Mouse (Mus musculus) urinary bladder, adult 2 months (tissue): Measurements from ENCODE around the gene Atn1. TPM values are rescaled to one million over a fixed set of nuclear protein-coding genes. Genes with fewer than 3 reads are reported as not detected.

Experiments used
- DNase-seq: peaks from one replicate; pipeline ENCODE4 v3.0.0; 2022; ENCODE audit warnings: low spot score
- polyA plus RNA-seq: library from polyadenylated mRNA; depleted of rRNA; stranded (reverse); fragments of >200 nt; gene quantifications from 2 replicates; pipeline ENCODE4 v1.2.3, GENCODE M21; 2012

The Atn1 gene
- polyA plus RNA-seq, 1 experiment: 11.3 TPM

DNA sequence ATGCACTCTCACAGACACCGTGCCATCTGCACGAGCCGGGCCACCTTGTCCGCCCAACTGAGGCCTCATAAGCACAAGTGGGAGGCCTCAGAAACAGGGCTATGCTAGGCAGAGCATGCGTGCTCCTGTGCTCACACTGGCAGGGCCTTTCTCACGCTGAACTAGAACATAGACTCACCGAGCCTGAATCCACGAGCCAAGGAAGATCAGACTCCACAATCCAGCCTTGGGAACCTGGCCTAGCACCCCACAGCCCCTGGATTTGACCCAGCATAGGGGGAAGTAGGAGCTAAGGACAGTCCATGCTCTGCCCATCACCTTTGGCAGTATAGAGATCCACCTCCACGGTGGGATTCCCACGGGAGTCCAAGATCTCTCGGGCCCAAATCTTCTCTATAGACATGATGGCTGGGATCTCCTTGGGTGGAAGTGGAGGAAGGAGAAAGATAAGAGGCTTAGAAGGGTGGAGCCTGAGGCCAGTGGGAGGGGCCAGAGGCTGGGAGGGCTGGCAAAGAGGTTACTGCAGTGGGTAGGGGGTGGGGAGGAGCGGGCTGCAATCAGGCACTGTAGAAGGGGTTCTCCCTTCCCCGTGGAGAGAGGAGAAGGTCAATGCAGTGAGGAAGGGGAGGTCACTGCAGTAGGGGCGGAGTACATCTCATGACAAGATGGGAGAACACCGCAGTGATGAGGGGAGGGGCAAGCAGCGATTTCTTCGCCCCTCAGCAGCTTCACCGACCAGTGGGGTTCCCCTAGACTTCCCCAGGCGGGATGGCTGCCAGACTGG, 11.8 kb upstream of the Atn1 start:
- no peak for DNase-seq

DNA sequence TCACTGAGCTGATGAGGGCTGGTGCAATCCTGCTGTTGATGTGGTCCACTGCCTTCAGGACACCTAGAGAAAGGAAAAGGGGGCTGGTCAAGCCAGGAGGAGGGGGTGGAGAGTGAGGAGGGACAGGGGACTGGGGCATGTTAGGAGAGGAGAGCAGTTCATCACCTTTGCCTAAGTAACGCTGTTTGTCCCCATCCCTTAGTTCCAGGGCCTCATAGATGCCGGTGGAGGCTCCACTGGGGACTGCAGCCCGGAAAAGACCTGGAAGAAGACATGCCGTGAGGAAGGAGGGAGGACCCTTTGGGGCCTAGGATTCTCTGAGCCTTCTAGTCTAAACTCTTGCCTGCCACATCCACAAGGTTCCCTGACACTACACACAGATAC, 11.2 kb upstream of the Atn1 start:
- DNase-seq: no peak

DNA sequence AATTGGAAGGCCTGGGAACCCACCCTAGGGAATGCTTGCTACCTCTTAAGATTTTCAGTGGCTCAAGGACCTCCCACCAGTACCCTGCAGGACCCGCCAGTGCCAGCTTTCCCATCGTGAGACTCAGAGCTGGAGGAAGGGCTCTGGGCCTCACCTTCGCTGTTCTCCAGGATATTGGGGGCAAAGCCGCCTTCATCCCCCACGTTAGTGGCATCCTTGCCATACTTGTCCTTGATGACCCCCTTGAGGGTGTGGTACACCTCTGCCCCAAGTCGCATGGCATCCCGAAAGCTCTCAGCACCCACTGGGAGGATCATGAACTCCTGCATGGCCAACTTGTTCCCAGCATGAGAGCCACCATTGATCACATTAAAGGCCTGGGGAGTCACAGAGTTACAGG, 9.6 kb upstream of the Atn1 start:
- no peak for DNase-seq

DNA sequence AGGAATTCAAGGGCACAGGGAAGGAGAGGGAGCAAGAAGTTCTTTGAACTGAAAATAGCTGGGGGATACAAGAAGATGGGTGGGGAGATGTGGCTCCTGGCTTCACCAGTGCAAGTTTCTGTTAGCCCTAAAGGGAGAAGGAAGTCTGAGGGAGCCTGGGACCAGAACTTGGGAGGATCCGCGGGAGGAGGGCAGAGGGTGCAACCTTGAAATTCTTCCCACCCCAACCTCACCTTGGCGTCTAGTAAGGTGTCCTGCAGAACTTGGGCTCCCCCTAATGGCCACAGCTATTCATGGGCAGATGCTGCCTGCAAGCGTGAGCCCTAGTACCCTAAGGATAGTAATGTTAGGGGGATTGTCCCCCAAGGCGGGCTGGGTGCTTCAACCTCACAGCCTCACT, 2.9 kb upstream of the Atn1 start:
- peak; percentile 68 for DNase-seq

DNA sequence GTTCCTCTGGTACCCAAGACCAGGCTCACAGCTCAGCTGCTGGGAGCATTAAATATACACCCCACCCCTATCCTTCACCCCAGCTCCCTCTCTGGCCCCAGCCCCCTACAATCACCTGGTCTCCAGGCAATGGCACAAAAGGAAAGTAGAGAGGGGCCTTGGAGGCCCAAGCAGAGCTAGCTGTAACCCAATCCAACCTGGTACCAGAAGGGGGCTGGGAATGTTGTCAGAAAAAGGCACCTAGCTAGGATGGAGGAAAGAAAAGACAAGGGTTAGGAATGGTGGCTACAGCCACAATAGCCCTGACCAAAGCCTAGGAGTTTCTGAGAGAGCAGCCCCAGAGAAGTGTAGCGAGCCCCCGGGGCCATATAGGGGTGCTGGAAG, 2.5 kb upstream of the Atn1 start:
- DNase-seq: no peak

DNA sequence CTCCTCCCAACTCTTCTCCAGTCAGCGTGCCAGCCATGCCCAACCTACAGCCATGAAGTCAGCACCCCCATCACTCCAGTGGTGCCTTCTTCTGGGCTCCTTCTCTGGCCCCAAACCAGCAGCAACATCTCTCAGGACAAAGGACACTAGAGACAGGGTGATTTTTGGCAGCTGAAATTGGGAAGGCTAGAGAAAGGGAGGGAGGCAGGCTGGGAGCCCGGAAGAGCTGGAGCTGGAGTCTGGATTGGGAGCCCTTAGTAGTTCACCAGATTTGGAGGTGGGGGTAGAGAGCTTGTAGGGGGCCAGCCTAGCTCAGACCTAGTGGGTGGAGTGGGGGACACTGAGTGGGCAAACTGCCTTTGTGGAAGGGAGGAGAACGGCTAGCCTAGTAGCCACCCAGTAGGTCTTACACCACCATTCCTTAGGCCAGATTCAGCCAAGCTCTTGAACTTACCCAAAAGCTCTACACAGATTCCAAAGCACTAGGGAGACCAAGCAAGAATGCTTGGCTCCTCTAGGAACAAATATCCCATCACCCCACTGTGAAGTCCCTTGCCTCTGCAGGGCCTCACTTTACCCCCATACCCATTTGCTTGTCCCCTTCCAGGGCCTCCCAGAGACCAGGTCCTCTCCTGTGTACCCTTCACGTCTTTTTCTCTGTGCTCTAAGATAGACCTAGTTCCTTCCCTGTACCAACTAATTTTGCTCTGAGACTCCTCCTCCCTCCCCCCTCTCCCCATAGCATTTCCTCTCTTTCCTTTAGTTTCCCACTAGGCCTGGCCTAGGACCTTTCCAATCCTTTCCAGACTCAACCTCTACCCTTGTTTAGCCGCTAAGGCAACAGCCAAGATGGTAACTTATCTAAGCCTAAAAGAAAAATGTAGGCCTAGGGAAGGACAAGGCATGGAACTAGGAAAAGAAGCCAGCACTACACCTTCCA, 1.9 kb upstream of the Atn1 start:
- DNase-seq: no peak

DNA sequence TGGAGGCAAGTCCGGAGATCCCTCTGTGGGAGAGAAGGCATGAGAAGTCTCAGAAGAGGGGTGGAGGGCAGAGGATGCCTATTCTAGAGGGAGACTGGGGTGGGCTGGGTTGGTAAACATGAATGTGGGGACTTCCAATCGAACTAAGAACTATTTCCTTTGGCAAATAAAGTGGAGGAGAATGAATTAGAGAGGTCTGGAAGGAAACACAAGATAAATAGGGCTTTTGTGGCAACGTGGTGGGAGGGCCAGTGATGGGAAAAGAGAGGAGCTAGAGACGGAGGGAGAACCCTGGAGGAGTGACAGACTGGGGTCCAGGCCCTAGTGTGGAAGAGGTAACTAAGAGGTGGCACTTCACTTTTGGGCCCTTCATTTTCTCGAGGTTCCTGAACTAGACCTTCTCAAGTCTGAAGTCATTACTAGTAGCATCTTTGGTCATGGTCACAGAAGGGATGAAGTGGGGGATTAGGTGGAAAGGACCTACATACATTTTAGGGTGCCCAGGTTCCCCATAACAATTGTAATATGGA, 1.1 kb upstream of the Atn1 start:
- no peak for DNase-seq

DNA sequence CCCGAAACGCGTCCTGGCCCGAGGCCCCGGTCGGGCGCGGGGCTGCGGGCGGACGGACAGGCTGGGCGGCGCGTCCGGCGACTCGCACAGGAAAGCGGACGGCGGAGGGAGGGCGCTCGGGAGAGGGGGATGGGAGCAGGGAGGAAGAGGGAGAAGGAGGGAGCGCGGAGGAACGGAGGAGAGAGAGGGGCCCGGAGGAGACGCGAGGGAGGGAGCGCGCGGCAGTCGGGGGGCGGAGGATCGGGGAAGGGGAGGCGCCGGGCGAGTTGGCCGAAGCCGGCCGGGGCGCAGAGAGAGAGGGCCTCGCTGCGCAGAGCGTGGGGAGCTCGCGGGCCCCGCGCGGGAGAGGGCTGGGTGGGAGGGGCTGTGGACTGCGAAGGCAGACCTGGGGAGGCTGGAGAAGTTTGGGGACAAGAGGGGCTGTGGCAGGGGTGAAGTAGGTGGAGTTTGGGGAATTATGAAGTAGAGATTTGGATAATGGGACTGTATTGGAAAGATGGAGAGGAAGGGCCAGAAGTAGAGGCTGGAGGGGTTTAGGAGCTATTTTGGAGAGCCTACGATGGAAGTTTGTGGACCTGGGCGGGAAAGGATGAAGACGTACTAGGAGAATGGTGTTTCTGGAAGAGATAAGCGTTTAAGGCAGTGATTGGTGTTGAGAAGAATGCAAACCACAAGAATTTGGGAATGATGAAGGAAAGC, 477 bp upstream of the Atn1 start:
- DNase-seq: peak; percentile 80

DNA sequence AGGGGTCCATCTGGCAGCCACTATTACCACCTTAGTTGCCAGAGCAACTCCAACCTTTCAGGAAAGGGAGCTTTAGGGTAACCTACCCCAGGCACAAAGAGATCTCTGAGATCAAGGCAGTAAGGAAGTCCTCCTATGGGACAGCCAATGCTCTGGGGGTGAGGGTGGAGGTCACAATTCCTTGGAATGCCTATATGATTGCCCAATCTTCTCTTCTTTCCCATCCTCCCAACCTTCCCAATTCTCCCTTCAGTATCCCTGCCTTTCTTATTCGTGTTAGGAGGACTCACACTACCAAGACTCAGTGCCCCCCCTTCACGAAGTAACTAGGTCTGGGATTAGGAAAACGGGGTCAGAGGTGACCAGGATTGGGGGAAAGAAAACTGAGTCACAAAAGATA, 1.0 kb downstream of the Atn1 start:
- no peak for DNase-seq

DNA sequence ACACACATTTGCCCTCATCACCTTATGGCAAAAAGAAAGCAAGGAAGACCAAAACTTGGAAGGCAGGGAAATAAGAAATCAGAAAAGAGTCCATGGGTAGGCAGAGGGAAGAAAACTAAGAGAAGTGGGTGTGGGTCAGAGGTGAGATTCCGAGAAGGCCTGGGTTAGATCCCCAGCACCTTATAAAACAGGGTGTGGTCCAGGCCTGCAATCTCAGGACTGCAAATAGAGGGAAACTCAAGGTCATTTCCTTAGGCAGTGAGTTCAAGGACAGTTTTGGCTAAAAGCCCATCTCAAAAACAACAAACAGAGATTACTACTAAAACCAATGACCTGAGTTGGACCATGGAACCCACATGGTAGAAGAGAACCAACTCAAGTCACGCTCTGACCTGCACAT, 2.5 kb downstream of the Atn1 start:
- no peak for DNase-seq

DNA sequence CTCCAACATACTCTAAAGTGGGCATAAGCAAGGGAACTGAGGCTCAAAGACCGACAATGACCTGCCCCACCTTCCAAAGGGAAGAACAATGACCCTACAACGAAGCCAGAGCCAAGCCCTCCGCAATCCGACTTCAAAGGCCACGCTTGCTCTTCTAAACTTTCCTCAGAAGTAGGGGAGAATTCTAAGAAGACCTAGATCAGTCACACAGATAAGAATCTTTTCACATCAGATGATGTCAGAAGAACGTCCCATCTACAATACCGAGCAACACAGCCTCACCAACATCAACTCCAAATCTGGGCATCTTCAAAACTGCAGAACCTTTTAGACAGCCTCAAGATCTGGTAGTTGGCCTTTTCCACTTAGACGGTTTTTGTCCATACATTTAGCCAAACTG, 5.9 kb downstream of the Atn1 start:
- no peak for DNase-seq

DNA sequence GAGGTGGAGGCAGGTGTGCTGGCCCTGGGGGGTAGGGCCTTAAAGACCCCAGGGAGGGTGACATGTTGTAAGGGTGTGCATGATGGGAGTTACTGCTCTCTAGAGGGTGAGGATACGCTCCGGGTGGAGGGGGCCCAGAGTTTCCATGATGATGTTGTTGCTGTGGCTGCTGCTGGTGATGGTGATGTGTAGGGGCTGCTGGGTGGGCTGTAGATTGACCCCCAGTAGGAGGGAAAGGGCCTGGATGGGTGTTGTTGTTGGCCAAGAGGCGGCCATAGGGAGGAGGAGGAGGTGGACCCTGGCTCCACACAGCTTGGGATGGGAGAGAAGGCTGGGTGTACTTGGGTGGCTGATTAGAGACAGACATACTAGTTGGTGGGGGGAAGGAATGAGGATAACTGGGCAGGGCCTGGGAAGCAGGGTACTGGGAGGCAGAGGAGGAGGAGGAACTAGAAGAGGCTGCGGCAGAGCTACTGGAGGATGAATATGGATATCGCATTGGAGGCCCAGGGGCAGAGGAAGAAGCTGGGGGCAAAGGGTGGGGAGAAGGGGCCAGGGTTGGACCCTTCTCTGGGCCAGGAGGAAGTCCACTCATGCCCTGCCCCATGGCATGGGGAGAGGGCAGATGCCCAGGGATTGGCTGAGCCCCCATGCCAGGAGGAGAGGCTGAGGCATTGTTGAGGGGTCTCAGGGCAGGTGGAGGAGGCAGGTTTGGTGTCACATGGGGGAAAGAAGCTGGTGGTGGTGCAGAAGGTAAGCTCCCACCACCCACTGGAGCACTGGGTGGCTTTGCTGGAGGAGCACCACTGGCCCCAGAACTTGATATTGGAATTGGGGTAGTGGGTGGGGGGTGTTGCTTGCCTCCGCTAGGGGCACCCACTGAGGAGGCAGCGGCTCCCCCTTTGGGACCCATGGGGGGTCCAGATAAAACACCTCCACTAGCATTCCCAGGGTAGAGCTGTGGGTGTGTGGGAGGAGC, 9.4 kb downstream of the Atn1 start:
- DNase-seq: no peak

DNA sequence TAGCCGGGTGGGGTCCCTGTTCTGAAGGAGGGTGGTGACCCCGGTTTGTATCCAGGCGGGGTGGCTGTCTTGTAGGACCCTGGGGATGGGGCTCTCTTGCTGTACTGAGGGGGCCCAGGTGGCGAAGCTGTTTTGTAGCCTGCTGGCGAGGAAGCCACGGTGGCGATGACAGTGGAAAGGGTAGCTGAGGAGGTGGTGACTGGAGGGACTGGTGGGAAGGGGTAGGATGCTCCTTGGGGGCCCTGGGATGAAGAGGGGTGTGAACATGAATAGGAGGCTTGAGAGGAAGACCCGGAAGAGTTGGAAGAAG, 10.1 kb downstream of the Atn1 start:
- no peak for DNase-seq

DNA sequence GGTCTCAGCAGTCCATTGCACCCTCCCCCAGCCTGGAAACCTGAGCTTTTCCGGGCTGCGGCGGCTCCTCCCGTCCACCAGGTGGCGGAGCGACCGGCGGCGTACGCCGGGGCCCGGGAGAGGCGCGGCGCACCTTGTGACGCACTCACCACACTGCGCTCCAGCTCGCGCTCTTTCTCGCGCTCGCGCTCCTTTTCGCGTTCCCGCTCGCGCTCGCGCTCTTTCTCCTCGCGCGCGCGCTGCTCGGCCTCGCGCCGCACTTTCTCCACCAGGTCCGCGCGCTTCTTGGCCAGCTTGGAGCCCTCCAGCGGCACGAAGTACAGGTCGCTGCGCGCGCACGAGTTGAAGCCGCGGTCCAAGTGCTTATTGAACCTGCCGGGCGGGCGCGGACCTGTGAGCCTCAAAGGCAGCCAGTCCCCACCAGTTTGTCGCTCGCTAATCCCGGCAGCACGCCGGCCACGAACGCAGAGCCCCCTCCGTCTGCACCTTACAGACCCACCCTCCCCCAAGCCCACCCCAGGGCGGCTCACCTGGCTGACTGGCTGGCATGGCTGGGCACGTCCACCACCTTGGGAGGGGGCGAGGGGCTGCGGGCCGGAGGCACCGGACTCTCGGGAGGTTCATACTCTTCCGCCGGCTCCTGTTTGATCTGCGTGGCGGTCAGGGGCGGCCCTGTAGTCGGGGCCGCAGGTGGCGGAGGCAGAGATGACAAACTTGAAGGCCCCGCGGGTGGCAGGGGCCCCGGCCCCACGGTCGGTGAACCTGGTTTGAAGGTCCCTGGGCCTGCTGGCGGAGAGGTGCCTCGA, 10.6 kb downstream of the Atn1 start:
- peak; percentile 92 for DNase-seq

DNA sequence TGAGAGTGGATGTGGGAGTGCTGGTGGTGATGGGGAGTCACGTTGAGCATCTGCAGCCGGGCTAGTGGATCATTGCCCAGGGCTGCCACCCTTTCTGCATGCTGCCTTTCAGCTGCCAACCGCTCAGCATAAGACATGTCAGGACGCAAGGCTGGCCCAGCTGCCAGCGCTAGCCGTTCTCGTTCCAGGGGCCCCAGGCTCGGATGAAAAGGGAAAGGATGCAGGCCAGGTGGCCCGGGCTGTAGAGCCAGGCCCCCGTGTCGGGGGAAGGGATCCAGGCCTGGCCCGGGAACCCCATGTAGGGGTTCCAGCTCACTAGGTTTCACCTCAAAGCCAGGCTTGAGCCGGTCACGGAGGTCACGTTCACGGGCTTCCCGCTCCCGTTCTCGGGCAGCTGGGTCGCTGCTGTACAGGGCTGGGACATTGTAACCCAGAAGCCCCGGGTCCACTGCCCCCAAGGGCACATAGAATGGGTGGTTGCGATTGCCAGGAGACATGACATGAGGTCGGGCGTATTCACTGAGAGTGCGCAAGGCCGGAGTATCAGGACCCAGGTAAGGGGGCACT, 11.5 kb downstream of the Atn1 start:
- DNase-seq: peak; percentile 51

DNA sequence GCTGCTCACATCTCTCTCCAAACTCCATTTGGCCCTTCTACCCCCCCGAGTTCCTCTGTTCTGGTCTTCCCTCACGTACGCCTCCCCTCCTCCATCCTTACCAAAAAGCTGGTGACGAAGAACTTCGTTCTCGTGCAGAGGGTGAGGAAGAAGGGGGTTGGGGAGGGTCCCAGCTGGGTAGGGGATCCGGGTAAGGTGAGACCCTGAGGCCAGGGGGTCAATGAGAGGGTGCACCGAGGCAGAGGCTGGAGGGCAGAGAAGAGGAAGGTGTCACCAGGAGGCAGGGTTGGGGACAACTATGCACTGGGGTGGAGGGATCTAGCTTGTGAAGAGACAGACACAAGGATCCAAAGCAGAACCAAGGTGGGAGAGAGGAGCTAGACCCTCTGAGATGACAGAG, 12.7 kb downstream of the Atn1 start:
- DNase-seq: no peak

DNA sequence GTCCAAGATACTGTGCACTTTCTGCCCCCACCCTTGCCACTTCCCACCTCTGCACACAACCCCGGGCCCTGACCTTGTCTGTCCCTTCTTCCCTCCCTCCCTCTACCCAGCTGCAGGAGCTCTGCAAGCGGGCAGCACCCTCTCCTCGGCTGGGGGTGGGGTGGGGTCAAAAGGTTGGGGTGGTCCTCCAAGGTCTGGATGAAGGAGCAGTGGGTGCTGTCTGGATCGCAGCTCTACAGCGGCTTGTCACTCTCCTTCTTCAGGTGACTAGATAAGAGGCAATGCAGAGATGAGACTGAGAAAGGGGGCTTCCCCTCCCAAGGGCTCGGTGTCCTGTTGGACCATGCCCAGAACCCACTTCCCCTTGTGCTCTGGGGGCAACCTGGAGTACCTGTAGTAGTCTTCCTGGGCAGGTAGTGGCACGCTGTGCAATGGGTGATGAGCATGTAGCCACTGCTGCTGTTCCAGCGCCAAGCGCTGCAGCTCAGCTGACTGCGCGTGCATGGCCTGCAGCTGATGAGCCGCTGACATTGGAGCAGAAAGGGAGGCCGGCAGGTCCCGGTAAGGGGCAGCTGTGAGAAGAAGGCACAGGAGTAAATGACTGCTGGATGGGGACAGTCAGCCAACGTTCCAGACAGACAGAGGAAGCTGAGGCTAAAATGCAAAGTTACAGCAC, 13.3 kb downstream of the Atn1 start:
- DNase-seq: no peak

DNA sequence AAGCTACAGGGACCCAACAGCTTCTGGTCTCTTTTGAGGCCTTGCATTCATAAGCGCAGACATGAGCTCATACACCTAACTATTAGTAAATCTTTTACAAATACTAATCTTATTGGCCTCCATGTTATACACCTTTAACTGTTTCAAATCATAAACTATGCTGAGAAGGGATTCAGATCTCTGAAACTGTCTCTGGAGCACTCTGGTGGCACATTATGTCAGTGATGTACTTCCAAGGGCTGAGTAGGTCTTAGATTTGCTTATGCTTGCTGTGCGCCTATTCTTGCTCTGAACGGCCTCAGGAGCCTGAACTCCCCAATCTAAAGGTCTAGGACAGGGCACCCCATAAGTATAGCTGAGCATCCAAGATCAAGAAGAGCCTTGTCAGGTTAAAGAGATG, 14.5 kb downstream of the Atn1 start:
- DNase-seq: no peak
